Mouse (Mus musculus): ENCODE data around the gene Sgms1.

Gene Sgms1

DNA sequence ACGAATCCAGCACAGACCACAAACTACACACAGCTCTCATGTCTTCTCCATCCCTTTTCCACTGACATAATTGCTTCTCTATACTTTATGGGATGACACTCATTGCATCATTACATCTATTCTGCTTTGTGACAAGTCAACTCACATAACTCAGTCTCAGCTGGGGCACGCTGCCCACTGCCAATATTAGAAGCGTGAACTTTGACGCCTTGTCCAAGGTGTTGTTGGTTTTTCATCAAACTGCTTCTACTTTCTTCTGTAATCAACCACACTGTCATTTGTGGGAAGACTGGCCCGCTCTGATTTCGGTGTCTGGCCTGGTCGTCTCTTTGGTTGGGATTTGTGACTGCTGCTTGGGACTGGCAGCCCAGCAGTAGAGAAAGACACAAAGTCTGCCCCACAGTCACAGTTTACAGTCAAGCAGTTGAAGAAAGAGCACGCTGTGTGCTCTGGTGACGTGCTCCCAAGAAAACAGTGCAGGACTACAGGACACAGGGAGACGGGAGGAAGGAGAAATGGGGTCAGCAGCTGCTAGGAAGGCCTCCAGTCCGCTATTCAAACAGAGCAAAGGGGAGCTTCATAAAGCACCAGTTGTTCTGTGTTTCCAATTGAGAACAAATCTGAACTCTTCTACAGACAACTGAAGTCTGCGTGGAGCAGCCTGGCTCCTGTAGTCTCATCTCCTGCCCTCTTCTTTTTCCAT lies 120.2 kb downstream of the Sgms1 start:
- DNase-seq (ENCODE audit: low read depth, low spot score), result no peak

DNA sequence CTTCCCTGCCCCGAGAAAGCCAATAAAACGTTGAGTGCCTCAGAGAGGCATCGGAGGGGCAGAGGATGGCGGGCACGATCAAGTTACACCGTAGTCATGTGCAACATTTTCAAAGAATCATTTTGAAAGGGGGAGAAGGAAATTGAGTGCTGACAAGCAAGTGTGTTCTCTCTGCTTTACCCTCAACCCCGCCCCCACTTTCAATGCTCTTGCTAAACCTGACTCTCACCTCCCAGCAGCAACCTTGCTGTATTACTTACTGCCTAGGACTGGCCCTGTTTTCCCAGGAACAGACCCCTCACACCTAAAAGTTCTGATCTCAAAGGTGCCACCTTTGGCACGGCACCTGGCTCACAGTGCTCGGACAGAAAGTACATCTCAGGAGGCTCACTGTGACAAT lies 121.0 kb downstream of the Sgms1 start:
- no peak for DNase-seq (ENCODE audit: low read depth, low spot score)

DNA sequence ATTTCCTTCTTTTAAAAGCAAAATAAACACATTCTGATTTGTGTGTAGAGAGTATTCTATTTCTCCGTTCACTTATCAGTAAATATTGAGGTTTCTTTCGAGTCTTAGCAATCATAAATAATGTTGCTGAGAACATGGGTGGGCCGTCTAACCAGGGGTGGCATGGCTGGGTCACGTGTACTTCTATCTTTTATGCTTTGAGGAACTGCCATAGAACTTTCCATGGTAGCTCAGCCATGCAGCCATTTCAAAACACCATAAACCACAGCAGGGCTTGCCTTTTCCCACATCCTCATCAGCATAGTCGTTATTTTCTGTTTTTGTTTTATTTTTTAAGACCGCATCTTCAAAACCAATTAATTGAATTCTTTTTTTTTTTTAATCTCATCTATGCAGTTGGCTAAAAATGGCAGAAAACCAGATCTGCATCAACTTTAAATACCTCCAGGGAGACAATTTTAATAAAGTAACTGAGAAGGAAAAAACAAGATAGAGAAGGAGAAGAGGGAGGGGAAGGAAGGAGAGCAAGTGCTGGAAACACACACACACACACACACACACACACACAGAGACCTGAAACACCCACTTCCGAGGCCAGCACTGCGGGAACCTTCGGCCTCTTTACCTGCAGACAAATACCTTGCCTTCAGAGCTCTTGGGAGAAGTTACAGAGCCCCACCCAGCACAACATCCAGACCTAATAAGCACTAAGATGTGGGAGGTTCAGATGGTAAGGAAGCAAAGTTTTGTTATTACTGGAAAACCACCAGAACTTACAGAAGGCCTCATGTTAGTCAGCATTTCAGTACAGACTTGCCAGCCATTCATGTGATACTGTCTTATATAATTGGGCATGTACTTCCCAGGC lies 122.9 kb downstream of the Sgms1 start:
- DNase-seq (ENCODE audit: low read depth, low spot score), result no peak

DNA sequence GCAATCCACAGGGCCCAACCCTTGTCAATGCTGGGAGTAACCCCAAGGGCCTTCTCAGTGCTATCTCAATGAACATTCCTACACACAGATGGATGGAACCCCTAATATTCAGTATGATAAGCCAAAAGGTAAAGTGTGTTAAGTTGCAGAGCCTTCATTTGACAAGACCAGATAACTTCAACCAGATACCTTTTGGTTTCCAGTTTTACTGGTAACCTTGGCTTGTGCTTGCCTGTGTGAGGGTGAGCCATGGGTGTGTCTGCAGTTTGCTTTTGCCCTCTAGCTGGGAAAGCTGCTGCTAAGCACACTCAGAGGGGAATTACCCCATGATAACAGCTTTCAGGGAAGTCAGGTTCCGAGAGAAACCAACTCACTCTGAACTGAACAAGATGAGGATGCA lies 125.8 kb downstream of the Sgms1 start:
- DNase-seq (ENCODE audit: low read depth, low spot score), result no peak

DNA sequence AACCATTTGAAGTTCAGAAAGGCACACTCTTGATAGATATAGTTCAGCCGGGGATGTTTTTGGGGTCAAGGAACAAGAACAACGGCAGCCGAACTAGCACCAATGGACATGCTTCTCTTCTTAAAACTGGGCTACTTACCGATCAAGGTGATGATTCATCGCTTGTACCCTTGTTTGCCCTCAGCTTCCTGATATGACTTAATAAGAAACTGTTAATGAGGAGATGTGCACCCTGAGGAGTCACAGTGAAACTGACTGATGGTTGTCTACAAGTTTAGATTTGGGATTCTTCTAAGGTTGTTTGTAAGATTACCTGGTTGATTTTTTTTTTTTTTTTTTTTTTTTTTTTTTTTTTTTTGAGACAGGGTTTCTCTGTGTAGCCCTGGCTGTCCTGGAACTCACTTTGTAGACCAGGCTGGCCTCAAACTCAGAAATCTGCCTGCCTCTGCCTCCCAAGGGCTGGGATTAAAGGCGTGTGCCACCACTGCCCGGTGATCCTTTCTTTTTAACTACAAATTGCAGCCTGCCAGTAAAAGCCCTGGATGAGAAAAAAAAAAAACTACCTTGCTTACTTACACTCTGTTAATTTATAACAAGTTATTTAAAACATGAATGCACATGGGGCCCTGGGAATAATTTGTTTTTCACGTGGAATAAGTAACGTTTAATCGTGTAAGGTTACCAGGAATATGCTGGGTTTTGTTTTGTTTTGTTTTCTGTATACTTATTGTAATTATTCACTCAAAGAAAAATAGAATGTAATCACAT lies 126.5 kb downstream of the Sgms1 start:
- no peak for DNase-seq (ENCODE audit: low read depth, low spot score)

DNA sequence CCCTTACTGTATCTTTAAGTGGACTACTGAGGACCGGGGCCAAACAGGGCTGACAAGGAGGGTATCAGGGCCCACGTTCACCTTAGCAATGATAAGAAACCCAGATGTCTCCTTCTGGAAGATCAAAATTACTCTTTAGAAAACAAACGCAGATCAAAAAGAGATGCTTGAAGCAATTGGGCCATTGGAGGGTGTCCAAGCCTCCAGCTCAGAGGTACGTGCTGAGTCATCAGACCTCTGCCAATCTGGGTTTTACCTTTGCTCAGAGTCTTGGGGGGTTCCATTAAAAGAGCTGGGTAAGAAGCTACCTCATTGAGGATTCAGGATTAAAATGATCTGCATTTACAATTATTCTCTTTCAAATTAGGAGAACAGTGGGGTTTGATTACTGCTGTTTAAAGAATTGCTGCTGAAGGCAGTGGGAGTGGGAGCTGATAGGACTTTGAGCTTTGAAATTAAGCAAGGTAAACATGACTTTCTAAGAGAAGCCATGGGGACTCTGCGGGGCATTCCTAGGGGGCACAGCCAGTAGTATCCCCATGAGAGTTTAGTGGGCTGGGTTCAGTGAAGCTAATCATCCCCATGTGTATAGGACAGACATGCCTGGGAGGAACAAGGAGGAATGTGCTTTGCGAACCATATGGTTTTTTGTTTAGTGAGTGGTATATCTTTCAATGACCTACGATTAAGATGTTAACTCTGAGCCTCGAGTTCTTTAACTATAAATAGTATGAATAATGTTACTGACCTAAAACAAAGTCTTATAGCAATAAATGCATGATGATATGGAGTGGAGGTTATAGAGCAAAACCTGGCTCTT lies 128.4 kb downstream of the Sgms1 start:
- DNase-seq (ENCODE audit: low read depth, low spot score), result no peak

DNA sequence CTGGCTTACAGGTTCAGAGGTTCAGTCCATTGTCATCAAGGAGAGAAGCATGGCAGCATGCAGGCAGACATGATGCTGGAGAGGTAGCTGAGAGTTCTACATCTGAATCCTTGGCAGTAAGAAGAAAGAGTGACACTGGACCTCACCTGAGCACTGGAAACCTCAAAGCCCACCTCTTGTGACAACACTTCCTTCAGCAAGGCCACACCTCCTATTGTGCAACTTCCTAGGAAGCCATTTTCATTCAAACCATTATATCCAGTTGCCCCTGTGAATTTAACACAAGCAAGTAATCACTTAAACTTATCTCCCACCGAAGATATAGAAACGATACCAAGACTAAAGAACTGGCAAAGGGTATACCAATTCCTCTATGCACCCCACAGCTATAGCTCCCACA lies 129.7 kb downstream of the Sgms1 start:
- no peak for DNase-seq (ENCODE audit: low read depth, low spot score)

DNA sequence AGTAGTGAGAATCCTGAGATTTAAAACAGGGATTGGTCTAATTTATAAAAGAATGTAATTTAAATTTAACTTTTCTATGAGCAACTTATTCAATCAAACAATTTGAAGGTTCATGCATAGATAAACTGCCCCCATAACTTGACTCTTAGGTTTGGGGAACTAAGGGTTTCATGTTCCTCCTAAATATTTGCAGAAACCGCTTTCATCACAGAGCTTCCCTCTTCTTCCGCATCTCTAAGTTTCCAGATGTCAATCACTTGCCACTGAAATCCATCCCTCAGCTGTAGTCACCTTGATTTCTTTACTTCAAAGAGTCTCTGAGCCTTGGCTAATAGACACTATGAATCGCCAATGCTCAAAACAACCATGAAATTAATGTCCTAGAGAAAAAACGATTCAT lies 130.5 kb downstream of the Sgms1 start:
- DNase-seq (ENCODE audit: low read depth, low spot score), result no peak

DNA sequence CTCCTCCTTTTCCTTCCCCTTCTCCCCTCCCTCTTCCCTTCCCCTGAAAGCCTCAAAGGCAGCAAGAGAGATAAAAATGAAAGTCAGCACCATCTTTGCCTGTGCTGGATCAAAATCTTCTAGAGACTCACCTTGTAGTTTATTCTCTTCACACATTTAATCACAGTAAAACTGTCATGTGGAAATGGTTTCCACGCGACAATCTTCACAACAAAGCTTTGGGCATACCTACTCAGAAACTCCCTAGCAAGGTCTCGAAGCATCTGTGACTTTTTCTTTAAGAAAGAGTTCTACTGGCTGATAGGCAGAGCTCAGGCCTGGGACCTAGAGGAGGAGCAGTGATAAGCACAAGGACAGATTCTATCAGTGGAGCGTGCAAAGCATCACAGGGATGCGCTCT lies 131.4 kb downstream of the Sgms1 start:
- DNase-seq (ENCODE audit: low read depth, low spot score), result no peak

DNA sequence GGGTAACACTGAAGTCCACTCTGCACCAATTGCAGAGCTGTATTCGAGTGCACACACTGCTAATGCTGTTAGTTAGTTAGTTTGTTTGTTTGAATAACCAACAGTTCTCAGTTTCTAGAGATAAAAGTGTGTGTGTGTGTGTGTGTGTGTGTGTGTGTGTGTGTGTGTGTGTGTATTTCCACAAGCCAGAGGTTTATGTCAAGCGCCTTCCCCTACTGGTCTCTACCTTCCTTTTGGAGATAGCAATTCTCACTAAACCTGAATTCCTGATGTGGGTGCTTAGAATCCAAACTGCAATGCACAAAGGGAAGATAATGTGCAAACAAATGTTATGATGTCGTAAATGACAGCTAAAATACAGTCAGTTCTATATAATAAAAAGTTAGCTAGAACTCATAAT lies 131.9 kb downstream of the Sgms1 start:
- DNase-seq (ENCODE audit: low read depth, low spot score), result no peak

DNA sequence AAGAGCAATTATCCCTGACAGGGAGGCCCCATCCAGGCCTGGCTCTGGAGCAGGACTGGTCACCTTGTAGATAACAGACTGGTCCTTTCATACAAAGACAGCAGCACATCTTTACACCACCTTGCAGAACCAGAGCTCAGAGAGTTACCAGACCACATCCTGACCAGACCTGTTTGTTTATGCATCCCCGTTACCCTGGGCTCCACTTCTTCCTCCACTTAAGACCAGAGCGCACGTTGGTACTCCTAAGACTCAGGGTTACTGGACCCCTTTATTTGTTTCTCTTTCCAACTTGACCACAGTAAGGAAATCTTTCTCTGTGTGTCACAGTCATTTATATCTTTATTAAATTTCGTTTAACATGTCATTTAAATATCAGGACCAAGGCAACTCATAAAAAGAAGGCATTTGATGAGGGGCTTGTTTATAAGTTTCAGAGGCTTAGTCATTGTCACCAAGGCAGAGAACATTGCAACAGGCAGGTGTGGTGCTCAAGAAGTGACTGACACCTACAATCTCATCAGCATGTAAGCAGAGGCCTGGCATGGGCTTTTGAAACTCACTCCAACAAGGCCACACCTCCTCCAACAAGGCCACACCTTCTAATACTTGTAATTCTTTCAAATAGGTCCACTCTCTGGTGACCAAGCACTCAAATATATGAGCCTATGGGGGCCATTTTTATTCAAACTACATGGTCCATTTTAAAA lies 132.7 kb downstream of the Sgms1 start:
- no peak for DNase-seq (ENCODE audit: low read depth, low spot score)

DNA sequence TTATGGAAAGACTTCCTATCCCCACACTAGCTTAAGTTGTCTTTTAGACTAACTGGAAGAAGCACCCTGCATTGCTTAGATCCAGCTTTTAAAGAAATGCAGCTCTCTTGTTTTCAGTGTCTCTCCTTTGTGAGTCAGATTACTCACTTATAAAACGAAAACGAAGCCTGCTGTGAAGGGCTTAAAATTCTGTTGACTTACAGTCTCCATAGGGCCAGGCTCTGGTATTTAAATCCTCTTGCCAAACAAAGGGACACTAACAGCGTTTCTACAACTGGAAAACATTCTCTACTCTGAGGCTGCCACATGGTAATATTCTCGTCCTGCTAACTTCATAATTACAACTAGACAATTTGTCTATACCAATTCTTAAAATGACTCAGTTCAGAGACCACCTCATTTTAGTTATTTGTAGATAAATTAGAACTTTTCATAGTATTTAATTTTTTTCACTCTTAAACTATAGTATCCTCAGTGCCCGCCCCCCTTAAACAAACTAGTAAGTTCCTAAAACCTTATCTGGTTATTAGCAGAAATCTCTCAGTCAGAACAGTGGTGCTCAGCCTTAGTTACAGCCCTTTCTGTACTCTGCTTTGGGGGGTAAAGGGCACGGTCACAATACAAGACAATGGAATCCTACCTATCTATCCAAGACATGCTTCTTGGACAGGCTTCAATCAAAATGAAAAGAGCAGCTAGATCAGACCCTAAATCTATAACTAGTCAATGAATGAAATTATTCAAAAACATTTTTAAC lies 133.9 kb downstream of the Sgms1 start:
- no peak for DNase-seq (ENCODE audit: low read depth, low spot score)

DNA sequence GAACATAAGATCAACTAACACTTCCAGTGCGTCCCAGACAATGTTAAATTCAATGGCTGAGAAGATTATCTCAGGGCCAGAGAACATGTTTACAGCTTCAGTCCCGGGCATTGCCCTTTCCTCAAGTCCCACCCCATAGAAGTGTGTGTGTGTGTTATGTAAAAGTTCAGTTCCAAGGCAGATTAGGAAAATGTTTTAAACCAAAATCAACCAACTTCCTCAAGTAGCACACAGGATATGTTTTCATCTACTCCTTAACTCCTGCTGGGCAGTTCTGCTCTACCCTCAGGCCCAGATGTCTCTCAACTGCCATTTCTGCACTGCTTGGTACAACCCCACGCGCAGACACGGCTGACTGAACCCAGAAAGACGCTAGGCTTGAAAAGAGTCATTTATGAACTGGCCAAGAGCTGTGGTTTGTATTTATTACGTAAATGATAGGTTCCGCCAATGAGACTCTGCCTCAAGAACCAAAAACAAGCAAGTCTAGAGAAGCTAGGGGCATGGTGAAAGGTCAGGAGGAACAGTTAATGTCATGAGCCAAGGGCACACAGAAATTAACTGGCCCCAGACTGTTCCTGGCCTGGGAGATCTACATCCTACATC lies 134.7 kb downstream of the Sgms1 start:
- no peak for DNase-seq (ENCODE audit: low read depth, low spot score)

DNA sequence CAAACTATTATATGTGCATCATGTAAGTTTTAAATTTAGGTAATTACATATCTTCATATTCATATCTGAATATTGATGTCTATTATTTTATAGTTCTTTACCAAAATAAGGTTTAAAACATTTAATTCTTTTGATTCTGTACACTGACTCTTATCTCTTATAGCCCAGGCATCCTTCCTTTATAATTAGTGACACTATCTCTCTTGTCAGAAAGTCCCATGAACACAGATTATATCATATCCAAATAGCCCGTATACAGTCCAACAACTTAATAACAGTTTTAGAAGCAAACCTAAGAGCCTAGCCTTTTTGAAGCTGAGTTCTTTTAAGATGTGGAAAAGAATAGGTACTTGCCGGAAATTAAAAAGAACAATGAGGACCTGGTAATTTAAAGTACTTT lies 135.3 kb downstream of the Sgms1 start:
- no peak for DNase-seq (ENCODE audit: low read depth, low spot score)

DNA sequence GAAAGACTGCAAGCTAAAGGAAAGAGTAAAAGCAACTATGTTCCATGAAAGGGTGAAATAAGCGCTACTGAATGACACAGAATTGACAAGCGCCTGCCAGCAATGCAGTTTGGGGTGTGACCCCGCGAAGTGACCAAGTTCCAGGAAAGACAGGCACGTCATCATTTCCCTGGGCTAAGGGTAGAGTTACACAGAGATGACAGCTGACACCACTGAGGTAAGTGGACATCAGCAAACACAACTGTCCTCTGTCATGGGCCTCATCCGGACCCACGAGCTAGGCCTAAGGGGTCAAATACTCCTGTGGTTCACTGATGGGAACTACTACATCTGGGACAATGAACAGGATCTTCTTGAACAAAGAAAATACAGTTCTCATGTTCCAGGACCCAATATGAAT lies 136.5 kb downstream of the Sgms1 start:
- DNase-seq (ENCODE audit: low read depth, low spot score), result no peak

DNA sequence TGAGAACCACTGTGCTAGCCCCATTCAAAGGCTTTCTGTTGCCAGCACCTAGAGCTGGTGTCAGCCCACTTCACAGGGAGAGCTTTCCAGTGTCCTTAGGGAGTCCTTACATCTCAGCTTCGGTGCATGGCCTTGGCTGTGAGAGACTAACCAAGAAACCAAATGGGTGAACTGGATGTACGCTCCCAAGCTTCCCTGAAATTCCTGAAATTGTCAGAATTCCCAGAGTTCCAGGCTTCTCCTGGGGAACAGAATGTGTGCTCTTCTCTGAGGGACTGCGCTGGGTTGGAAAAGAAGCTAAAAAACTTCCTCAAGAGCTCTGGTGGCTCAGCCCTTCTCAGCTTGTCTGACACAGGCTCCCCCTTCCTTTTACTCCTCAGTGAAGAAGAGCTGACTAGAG lies 137.1 kb downstream of the Sgms1 start:
- DNase-seq (ENCODE audit: low read depth, low spot score), result no peak

DNA sequence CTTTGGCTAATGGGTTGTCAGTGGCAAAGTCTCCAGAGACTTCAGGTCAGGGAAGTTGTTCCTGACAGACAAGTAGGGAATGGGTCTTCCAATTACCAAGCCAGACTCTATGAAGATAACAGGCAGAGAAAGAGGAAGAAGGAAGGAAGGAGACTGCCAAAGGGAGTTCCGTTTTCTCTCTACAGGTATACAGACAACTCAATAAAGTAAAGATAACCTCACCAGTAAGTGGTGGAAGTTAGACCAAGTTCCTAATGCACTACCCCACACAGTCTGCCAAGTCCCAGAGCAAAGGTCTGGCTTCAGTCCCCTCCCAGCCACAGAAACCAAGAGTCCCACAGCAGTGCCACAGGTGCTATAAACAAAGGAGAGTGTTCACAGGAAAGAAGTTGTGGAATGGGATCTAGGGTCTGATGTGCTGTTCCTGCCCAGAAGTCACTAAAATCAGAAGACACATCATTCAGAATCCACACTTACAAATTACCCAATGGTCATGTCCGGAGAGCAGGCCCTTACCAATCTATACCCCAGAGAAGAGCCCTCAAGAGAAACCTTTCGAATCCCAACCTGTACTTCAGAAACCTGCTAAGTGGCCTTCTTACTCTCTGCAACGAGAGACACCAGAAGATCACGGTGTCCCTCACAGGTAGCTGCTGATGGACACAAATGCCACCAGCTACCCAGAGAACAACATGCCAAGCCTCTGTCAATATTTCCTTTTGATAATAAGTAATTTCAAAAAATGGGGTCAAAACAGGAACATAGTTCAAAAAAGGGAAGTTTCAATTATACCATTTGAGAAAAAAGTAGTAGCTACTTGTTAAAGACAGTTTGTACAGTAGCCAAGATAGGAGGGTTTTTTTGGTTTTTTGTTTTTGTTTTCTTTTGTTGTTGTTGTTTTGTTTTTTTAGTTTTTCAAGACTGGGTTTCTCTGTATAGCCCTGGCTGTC lies 140.1 kb downstream of the Sgms1 start:
- DNase-seq (ENCODE audit: low read depth, low spot score), result no peak

DNA sequence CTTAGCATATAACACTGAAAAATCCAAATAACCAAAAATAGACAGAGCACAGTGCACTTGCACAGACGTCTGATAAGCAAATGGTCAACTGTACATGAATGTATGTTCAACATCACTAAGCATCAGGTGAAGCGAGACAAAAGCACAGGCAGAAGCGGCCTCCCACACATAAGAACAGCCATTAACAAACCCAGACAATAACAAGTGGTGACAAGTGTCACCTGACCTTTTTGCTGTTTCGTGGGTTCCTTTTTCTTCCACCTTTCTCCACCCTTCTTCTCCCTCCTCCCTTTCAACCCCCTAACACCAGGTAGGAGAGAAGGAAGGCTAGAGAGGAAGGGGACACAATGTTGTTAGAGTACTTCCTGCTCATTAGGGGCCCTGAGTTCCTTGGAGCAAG lies 144.6 kb downstream of the Sgms1 start:
- DNase-seq (ENCODE audit: low read depth, low spot score), result no peak

DNA sequence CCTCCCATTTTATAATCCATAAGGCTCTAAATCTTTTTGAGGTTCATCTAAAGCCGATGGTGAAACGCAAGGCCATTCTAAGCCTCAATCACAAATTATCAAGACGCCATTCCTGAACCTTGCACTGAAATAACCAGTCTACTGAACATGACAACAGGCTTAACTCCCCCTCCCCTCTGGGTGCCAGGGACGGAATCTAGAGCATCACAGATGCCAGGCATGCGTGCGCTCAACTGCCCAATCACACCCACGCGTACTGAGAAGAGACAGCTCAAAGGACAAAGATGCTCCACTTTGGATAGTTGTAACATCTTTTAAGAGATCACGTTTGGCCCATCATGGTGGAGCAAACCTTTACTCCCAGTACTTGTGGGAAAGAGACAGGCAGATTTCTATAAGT lies 146.3 kb downstream of the Sgms1 start:
- DNase-seq (ENCODE audit: low read depth, low spot score), result no peak

All from brain, embryonic 18.5 days (tissue).